Comparison of ENCODE assay signal across 28 mouse cellular contexts in genomic region chr13:15699116-15699515, GRCm38 (mm10).
"Had no signal": no experiment of that assay in that cellular context is flagged by ENCODE, and none has a peak within 500 bp of the region (broad histone marks: within the 10 kb centered on the region; RNA-seq: fewer than 3 reads in every experiment).

No protein-coding gene starts in this region.

- H3K4me2 ChIP-seq: embryonic facial prominence, embryonic 12.5 days; embryonic facial prominence, embryonic 13.5 days; embryonic facial prominence, embryonic 15.5 days; forebrain, embryonic 12.5 days; forebrain, embryonic 13.5 days; forebrain, embryonic 15.5 days had no signal

- H3K27me3 ChIP-seq: embryonic facial prominence, embryonic 12.5 days; embryonic facial prominence, embryonic 13.5 days; embryonic facial prominence, embryonic 15.5 days; forebrain, embryonic 12.5 days; forebrain, embryonic 13.5 days; forebrain, embryonic 15.5 days had no signal

- H3K9me3 ChIP-seq: embryonic facial prominence, embryonic 10.5 days; embryonic facial prominence, embryonic 12.5 days; embryonic facial prominence, embryonic 13.5 days; embryonic facial prominence, embryonic 15.5 days; forebrain, embryonic 10.5 days; forebrain, embryonic 12.5 days; forebrain, embryonic 13.5 days; forebrain, embryonic 15.5 days had no signal

- H3K27ac ChIP-seq: embryonic facial prominence, embryonic 10.5 days; embryonic facial prominence, embryonic 12.5 days; embryonic facial prominence, embryonic 13.5 days; embryonic facial prominence, embryonic 15.5 days; forebrain, embryonic 10.5 days; forebrain, embryonic 12.5 days; forebrain, embryonic 13.5 days; forebrain, embryonic 15.5 days; gastrocnemius, adult 2 months; heart, adult 2 months had no signal

- ATAC-seq: forebrain, embryonic 13.5 days; forebrain, embryonic 14.5 days; forebrain, embryonic 15.5 days; forebrain, embryonic 16.5 days; forebrain, postnatal 0 days had no signal

- H3K36me3 ChIP-seq: embryonic facial prominence, embryonic 12.5 days; embryonic facial prominence, embryonic 13.5 days; embryonic facial prominence, embryonic 15.5 days; forebrain, embryonic 12.5 days; forebrain, embryonic 15.5 days had no signal

- H3K4me3 ChIP-seq: embryonic facial prominence, embryonic 10.5 days; embryonic facial prominence, embryonic 12.5 days; embryonic facial prominence, embryonic 13.5 days; embryonic facial prominence, embryonic 15.5 days; erythroblast, embryonic 14.5 days; forebrain, embryonic 10.5 days; forebrain, embryonic 12.5 days; forebrain, embryonic 13.5 days; forebrain, embryonic 15.5 days; gastrocnemius, adult 2 months; heart, adult 2 months had no signal

- H3K4me1 ChIP-seq: embryonic facial prominence, embryonic 10.5 days; embryonic facial prominence, embryonic 15.5 days; forebrain, embryonic 15.5 days had no signal

- H3K9ac ChIP-seq: embryonic facial prominence, embryonic 12.5 days; embryonic facial prominence, embryonic 13.5 days; embryonic facial prominence, embryonic 15.5 days; forebrain, embryonic 12.5 days; forebrain, embryonic 13.5 days; forebrain, embryonic 15.5 days; forebrain, postnatal 0 days had no signal

- DNase-seq: cerebellum, adult 8-10 months; cerebellum, adult 9-10 months; cerebellum, adult 9-11 months; cerebellum, postnatal 10 days; cerebellum, postnatal 14 days; cerebellum, postnatal 25 days; cerebellum, postnatal 36 days; embryo, embryonic 11 days; forebrain, postnatal 0 days; gastrocnemius, adult 2 months; gastrocnemius, postnatal 10 days; gastrocnemius, postnatal 14 days; gastrocnemius, postnatal 25 days; gastrocnemius, postnatal 36 days; heart, adult 11 months; heart, adult 18-20 months; heart, adult 2 months had no signal
